Mouse (Mus musculus): ENCODE data around the gene Usp22. TPM values are rescaled to one million over a fixed set of nuclear protein-coding genes. Genes with fewer than 3 reads are reported as not detected.

Usp22 gene
- polyA plus RNA-seq, 1 experiment from 2014 or later, result 72.5 TPM

- 18% methylated on average over 20 of the region's 20 CpGs for WGBS
Observed at GRCm38 (mm10) chr11:61104241-61104901, 70.5 kb downstream of the Usp22 start.

GRCm38 (mm10) chr11:61102397-61103339 is 72.2 kb downstream of the Usp22 start:
- no peak overlapping the region for H3K4me3 ChIP-seq (ENCODE audit: low read length)
- 71% methylated on average over 12 of the region's 13 CpGs for WGBS
- H3K9ac ChIP-seq (ENCODE audit: low read depth, low read length), result no peak overlapping the region
- no peak for ATAC-seq
- no peaks in the 10 kb centered on the region for H3K36me3 ChIP-seq (ENCODE audit: control insufficient read depth, insufficient read depth, low read length)
- no peak overlapping the region for H3K27ac ChIP-seq (ENCODE audit: low read length)
- no peaks in the 10 kb centered on the region for H3K27me3 ChIP-seq (replicated peaks; ENCODE audit: control insufficient read depth, insufficient read depth, low read length)
- no peak overlapping the region for H3K4me2 ChIP-seq (ENCODE audit: low read depth, low read length)
- peaks cover 3% of the 10 kb centered on the region; the same call in 1 of the 2 replicates for H3K4me1 ChIP-seq (ENCODE audit: control insufficient read depth, insufficient read depth, low read length)
- no peaks in the 10 kb centered on the region for H3K9me3 ChIP-seq (ENCODE audit: control insufficient read depth, low read length)

More at GRCm38 (mm10) chr11:61104241-61104901, 70.5 kb downstream of the Usp22 start:
- Histone ChIP-seq H3K27me3 (replicated peaks; ENCODE audit: control insufficient read depth, insufficient read depth, low read length) (no peaks in the 10 kb centered on the region), H3K9me3 (ENCODE audit: control insufficient read depth, low read length) (no peaks in the 10 kb centered on the region), H3K4me1 (ENCODE audit: control insufficient read depth, insufficient read depth, low read length) (peaks cover 3% of the 10 kb centered on the region; the same call in 1 of the 2 replicates), H3K4me2 (ENCODE audit: low read depth, low read length) (peak overlapping the region; percentile 26; the same call in 1 of the 2 replicates), H3K4me3 (ENCODE audit: low read length) (no peak overlapping the region), H3K36me3 (ENCODE audit: control insufficient read depth, insufficient read depth, low read length) (no peaks in the 10 kb centered on the region), H3K9ac (ENCODE audit: low read depth, low read length) (0 out of 2 replicates have a peak overlapping the region, but pooled peaks have one; percentile 33), H3K27ac (ENCODE audit: low read length) (no peak overlapping the region)
- peak; percentile 92 for ATAC-seq

Other genes starting within 250 kb of the Usp22 start
- gene Map2k3, start 243.0 kb downstream of the Usp22 start, polyA plus RNA-seq (2015; fragmentation: Nextera tagmentation; extraction: Ambion mirVana), result 172 and 174 TPM in 2 replicates
- gene Kcnj12, start 152.5 kb downstream of the Usp22 start, polyA plus RNA-seq (2015; fragmentation: Nextera tagmentation; extraction: Ambion mirVana), result 0.71 and 1.1 TPM in 2 replicates
- gene Tnfrsf13b, start 48.3 kb downstream of the Usp22 start, polyA plus RNA-seq (2015; fragmentation: Nextera tagmentation; extraction: Ambion mirVana), result 1.8 and 2.5 TPM in 2 replicates
- gene Aldh3a1, start 32.5 kb upstream of the Usp22 start, polyA plus RNA-seq (2015; fragmentation: Nextera tagmentation; extraction: Ambion mirVana), result 0.07 and 0.12 TPM in 2 replicates
- gene Aldh3a2, start 92.4 kb upstream of the Usp22 start, polyA plus RNA-seq (2015; fragmentation: Nextera tagmentation; extraction: Ambion mirVana), result 63.7 and 66.0 TPM in 2 replicates
- gene Slc47a2, start 167.8 kb upstream of the Usp22 start, polyA plus RNA-seq (2015; fragmentation: Nextera tagmentation; extraction: Ambion mirVana), result not detected in 2 replicates
- gene Slc47a1, start 203.3 kb upstream of the Usp22 start, polyA plus RNA-seq (2015; fragmentation: Nextera tagmentation; extraction: Ambion mirVana), result 12.5 and 17.5 TPM in 2 replicates

Data from intestine, embryonic 16.5 days (tissue).